Mouse (Mus musculus) lung, adult 2 months (tissue): ENCODE measurements around the gene Spef2.

ENCODE experiments used
- CTCF ChIP-seq: fragments of 200-500 bp; IDR thresholded peaks from 2 replicates; pipeline ENCODE4 v1.5.1; 2011; ENCODE audit warnings: mild to moderate bottlenecking, low read length, control low read depth; ENCODE audit not compliant: insufficient read depth
- POLR2A ChIP-seq: fragments of 200-500 bp; IDR thresholded peaks from 2 replicates; pipeline ENCODE4 v1.6.1; 2011; ENCODE audit warnings: low read depth, mild to moderate bottlenecking, control low read depth, low read length, borderline replicate concordance; ENCODE audit errors: extremely low read depth

DNA sequence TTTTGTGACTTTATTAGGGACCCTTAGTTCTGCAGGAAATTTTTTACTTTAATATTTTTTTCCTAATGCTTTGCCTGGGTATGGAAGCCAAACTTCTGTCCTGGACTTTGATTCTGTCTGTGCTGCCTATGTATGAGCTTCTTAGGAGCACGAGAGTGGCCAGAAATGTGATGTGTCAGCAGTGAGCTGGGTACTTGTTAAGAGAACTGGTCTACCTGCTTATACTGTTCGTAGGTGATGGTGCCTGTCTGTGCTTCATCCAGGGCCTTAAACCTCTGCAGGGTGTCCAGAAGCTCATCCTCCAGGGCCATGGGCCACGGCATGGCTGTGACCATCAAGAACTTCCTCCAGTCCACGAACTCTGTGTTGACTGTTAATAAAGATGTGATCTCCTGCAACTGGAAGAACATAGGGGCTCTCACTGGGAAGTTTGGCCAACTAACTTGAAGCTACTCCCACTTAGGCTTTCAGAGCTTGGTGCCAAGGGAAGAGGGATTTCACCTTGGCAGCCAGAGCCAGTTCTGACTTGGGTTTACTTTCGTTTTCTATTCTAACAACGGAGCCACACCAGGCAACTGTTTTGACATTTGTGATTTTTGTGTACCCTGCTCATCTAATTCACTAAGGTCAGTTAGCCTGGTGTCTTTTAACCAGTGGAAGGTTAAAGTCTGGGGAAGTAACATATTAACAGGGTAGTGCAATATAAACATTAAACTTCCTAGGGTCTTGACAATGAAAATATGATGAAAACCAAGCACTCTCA, 152.2 kb downstream of the Spef2 start:
- TF ChIP-seq CTCF (no peak), POLR2A (no peak)
